Mouse (Mus musculus) intestine, embryonic 16.5 days (tissue): ENCODE measurements around the gene Adgb. TPM values are rescaled to one million over a fixed set of nuclear protein-coding genes. Genes with fewer than 3 reads are reported as not detected.

Experiments
- ATAC-seq: fragments of 200-750 bp; cut with Nextera tagmentation; 2 replicates; pipeline ENCODE4 v1.8.0; 2017; ENCODE audit warnings: moderate TSS enrichment, moderate library complexity
- H3K27ac ChIP-seq: fragments of 300-500 bp; sonication (generic); 2 replicates; pipeline ENCODE4 v1.5.1; 2014; ENCODE audit warnings: mild to moderate bottlenecking, low read length
- H3K27me3 ChIP-seq: fragments of 300-500 bp; sonication (generic); replicated peaks from 2 replicates; pipeline ENCODE4 v1.6.1; 2014; ENCODE audit warnings: low read length, control low read depth, mixed read lengths; ENCODE audit not compliant: control insufficient read depth, insufficient read depth
- H3K36me3 ChIP-seq: fragments of 300-500 bp; sonication (generic); 2 replicates; pipeline ENCODE4 v1.6.1; 2014; ENCODE audit warnings: low read length, control low read depth; ENCODE audit not compliant: control insufficient read depth, insufficient read depth
- H3K4me1 ChIP-seq: fragments of 300-500 bp; sonication (generic); 2 replicates; pipeline ENCODE4 v1.6.1; 2014; ENCODE audit warnings: low read length, control low read depth, mixed read lengths; ENCODE audit not compliant: control insufficient read depth, insufficient read depth
- H3K4me2 ChIP-seq: fragments of 300-500 bp; sonication (generic); 2 replicates; pipeline ENCODE4 v1.6.1; 2014; ENCODE audit warnings: low read depth, low read length, control low read depth
- H3K4me3 ChIP-seq: fragments of 300-500 bp; sonication (generic); 2 replicates; pipeline ENCODE4 v1.5.1; 2014; ENCODE audit warnings: mild to moderate bottlenecking, low read length
- H3K9ac ChIP-seq: fragments of 300-500 bp; sonication (generic); 2 replicates; pipeline ENCODE4 v1.6.1; 2014; ENCODE audit warnings: low read depth, low read length
- H3K9me3 ChIP-seq: fragments of 300-500 bp; sonication (generic); 2 replicates; pipeline ENCODE4 v1.6.1; 2016; ENCODE audit warnings: low read length, control low read depth; ENCODE audit not compliant: control insufficient read depth
- WGBS: fragments of 180-500 bp; shearing (Covaris S2); extraction: QIAGEN DNeasy Blood & Tissue Kit; methylation state at CpG from one replicate; pipeline ENCODE4 v1.1.7; 2014; 5-methylcytosine and 5-hydroxymethylcytosine counted together
- polyA plus RNA-seq: library from polyadenylated mRNA; unstranded; fragments of >200 nt; fragmentation: Nextera tagmentation; extraction: Ambion mirVana; gene quantifications from 2 replicates; pipeline ENCODE4 v1.2.1, GENCODE M21; 2015

The Adgb gene
- polyA plus RNA-seq, 1 experiment from 2014 or later, result 0.17 TPM

- H3K4me1 ChIP-seq, result no peaks in the 10 kb centered on the region
- H3K9me3 ChIP-seq, result no peaks in the 10 kb centered on the region
- 64% methylated on average over 2 of the region's 2 CpGs for WGBS
- H3K36me3 ChIP-seq, result no peaks in the 10 kb centered on the region
- no peak overlapping the region for H3K9ac ChIP-seq
- H3K4me2 ChIP-seq, result no peak overlapping the region
- no peak for ATAC-seq
- H3K27ac ChIP-seq, result no peak overlapping the region
- no peaks in the 10 kb centered on the region for H3K27me3 ChIP-seq
- no peak overlapping the region for H3K4me3 ChIP-seq
Measured at GRCm38 (mm10) chr10:10287221-10287867, 184.8 kb downstream of the Adgb start.

Other genes starting within 250 kb of the Adgb start
- gene Rab32, start 85.9 kb upstream of the Adgb start, polyA plus RNA-seq, result 22.8 and 23.4 TPM in 2 replicates
- gene Gm10944, start 209.0 kb upstream of the Adgb start, polyA plus RNA-seq, result not detected in 2 replicates